Mouse (Mus musculus) forebrain, embryonic 13.5 days (tissue): ENCODE measurements around the gene Hist1h2bf. TPM values are rescaled to one million over a fixed set of nuclear protein-coding genes. Genes with fewer than 3 reads are reported as not detected.
A peak's percentile ranks its signal among the peaks of the same experiment; 100 is the strongest.

Source experiments
- ATAC-seq: fragments of 200-750 bp; cut with Nextera tagmentation; 2 replicates; pipeline ENCODE4 v1.8.0; 2017
- H3K27ac ChIP-seq: fragments of 300-500 bp; sonication (generic); 2 replicates; pipeline ENCODE4 v1.5.1; 2015; ENCODE audit warnings: inconsistent platforms, mild to moderate bottlenecking, moderate library complexity
- H3K27me3 ChIP-seq: fragments of 300-500 bp; sonication (generic); 2 replicates; pipeline ENCODE4 v1.6.1; 2015; ENCODE audit warnings: mild to moderate bottlenecking, inconsistent platforms
- H3K36me3 ChIP-seq: fragments of 300-500 bp; sonication (generic); 2 replicates; pipeline ENCODE4 v1.6.1; 2015; ENCODE audit warnings: mild to moderate bottlenecking, inconsistent platforms; ENCODE audit not compliant: poor library complexity, severe bottlenecking
- H3K4me1 ChIP-seq: fragments of 300-500 bp; sonication (generic); 2 replicates; pipeline ENCODE4 v1.6.1; 2015; ENCODE audit warnings: inconsistent platforms
- H3K4me2 ChIP-seq: fragments of 300-500 bp; sonication (generic); 2 replicates; pipeline ENCODE4 v1.6.1; 2015; ENCODE audit warnings: inconsistent platforms, mild to moderate bottlenecking, moderate library complexity
- H3K4me3 ChIP-seq: fragments of 300-500 bp; sonication (generic); 2 replicates; pipeline ENCODE4 v1.5.1; 2015; ENCODE audit warnings: mild to moderate bottlenecking, inconsistent platforms
- H3K9ac ChIP-seq: fragments of 300-500 bp; sonication (generic); 2 replicates; pipeline ENCODE4 v1.6.1; 2015; ENCODE audit warnings: mild to moderate bottlenecking, inconsistent platforms
- H3K9me3 ChIP-seq: fragments of 300-500 bp; sonication (generic); replicated peaks from 2 replicates; pipeline ENCODE4 v1.6.1; 2016; ENCODE audit warnings: inconsistent platforms
- WGBS: fragments of 180-500 bp; shearing (Covaris S2); methylation state at CpG from one replicate; pipeline ENCODE4 v1.1.7; 2015; 5-methylcytosine and 5-hydroxymethylcytosine counted together
- microRNA-seq: library from miRNA; unstranded; fragments of <30 nt; microRNA quantifications from one replicate; pipeline ENCODE4, GENCODE M21; 2016
- polyA plus RNA-seq: library from polyadenylated mRNA; unstranded; fragments of >200 nt; fragmentation: Nextera tagmentation; extraction: Ambion mirVana; gene quantifications from 2 replicates; pipeline ENCODE4 v1.2.1, GENCODE M21; 2015

The Hist1h2bf gene
- polyA plus RNA-seq, 1 experiment from 2014 or later: 11.2 TPM

DNA sequence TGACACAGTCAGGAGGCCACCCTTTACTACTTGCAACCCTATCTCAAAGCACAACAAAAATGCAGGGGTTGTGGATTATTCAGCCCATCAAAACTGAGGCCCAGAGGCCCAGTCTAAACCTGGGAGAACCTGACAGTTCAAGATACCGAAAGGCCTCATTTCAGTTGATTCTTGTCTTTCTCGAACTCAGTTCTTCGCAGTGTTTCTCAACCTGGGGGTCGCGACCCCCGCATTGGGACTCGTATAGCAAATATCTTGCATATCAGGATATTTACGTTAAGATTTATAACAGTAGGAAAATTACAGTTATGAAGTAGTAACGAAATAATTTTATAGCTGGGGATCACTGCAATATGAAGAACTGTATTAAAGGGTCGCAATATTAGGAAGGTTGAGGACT is 48.1 kb downstream of the Hist1h2bf start:
- no peaks in the 10 kb centered on the region for H3K9me3 ChIP-seq
- no peak overlapping the region for H3K27ac ChIP-seq
- peak overlapping the region; percentile 43 for H3K4me3 ChIP-seq
- WGBS: 3% methylated on average over 10 of the region's 10 CpGs
- H3K4me1 ChIP-seq: peaks cover 17% of the 10 kb centered on the region
- H3K27me3 ChIP-seq: no peaks in the 10 kb centered on the region
- no peak overlapping the region for H3K9ac ChIP-seq
- ATAC-seq: no peak
- H3K4me2 ChIP-seq: peak overlapping the region; percentile 57
- no peaks in the 10 kb centered on the region for H3K36me3 ChIP-seq

GRCm38 (mm10) chr13:23524654-23525053 is 49.3 kb downstream of the Hist1h2bf start:
- Histone ChIP-seq H3K4me3 (no peak overlapping the region), H3K9me3 (no peaks in the 10 kb centered on the region), H3K9ac (no peak overlapping the region), H3K4me1 (peaks cover 17% of the 10 kb centered on the region), H3K27ac (no peak overlapping the region), H3K36me3 (no peaks in the 10 kb centered on the region), H3K4me2 (peak overlapping the region; percentile 28; the same call in 1 of the 2 replicates), H3K27me3 (no peaks in the 10 kb centered on the region)
- WGBS: 6% methylated on average over 5 of the region's 5 CpGs
- peak; percentile 20; the same call in 1 of the 2 replicates for ATAC-seq

GRCm38 (mm10) chr13:23523976-23524375 is 50.0 kb downstream of the Hist1h2bf start:
- H3K27ac ChIP-seq: no peak overlapping the region
- H3K9ac ChIP-seq: no peak overlapping the region
- H3K4me1 ChIP-seq: peaks cover 16% of the 10 kb centered on the region
- 52% methylated on average over 5 of the region's 5 CpGs for WGBS
- H3K4me3 ChIP-seq: no peak overlapping the region
- no peak for ATAC-seq
- H3K27me3 ChIP-seq: no peaks in the 10 kb centered on the region
- no peak overlapping the region for H3K4me2 ChIP-seq
- no peaks in the 10 kb centered on the region for H3K9me3 ChIP-seq
- H3K36me3 ChIP-seq: no peaks in the 10 kb centered on the region

Small RNAs within 50 kb of the gene (microRNA-seq; reads per million reads assigned to microRNA genes)
- gene Gm44297 (not detected), gene Gm44359 (not detected), gene Gm44394 (not detected)

Other genes with a start within 250 kb of the Hist1h2bf start
- gene Zfp322a, start 205.0 kb downstream of the Hist1h2bf start, polyA plus RNA-seq: 61.4 and 61.8 TPM in 2 replicates
- 12.4 and 13.4 TPM in 2 replicates for gene Abt1, start 150.3 kb downstream of the Hist1h2bf start, polyA plus RNA-seq
- gene Btn1a1, start 108.3 kb downstream of the Hist1h2bf start, polyA plus RNA-seq: not detected in 2 replicates
- gene Btn2a2, start 85.3 kb downstream of the Hist1h2bf start, polyA plus RNA-seq: 0.08 and 0.21 TPM in 2 replicates
- 5.2 and 6.4 TPM in 2 replicates for gene Hist1h4h, start 43.1 kb downstream of the Hist1h2bf start, polyA plus RNA-seq
- 9.5 and 10.0 TPM in 2 replicates for gene Hist1h2af, start 40.3 kb downstream of the Hist1h2bf start, polyA plus RNA-seq
- 10.0 and 11.6 TPM in 2 replicates for gene Hist1h3g, start 38.8 kb downstream of the Hist1h2bf start, polyA plus RNA-seq
- 0.76 and 0.97 TPM in 2 replicates for gene Hist1h2bh, start 30.8 kb downstream of the Hist1h2bf start, polyA plus RNA-seq
- gene Hist1h3f, start 30.1 kb downstream of the Hist1h2bf start, polyA plus RNA-seq: 1.2 and 1.3 TPM in 2 replicates
- 1.6 and 2.2 TPM in 2 replicates for gene Hist1h4f, start 22.5 kb downstream of the Hist1h2bf start, polyA plus RNA-seq
- gene Hist1h1d, start 20.9 kb downstream of the Hist1h2bf start, polyA plus RNA-seq: 0.54 and 0.68 TPM in 2 replicates
- 4.6 and 6.9 TPM in 2 replicates for gene Hist1h3e, start 11.8 kb downstream of the Hist1h2bf start, polyA plus RNA-seq
- 120 and 139 TPM in 2 replicates for gene Hist1h2ae, start 3.0 kb downstream of the Hist1h2bf start, polyA plus RNA-seq
- gene Hist1h2bg, start 2.8 kb downstream of the Hist1h2bf start, polyA plus RNA-seq: 8.9 and 11.5 TPM in 2 replicates
- 3.8 and 4.8 TPM in 2 replicates for gene Hist1h2ad, start 185 bp upstream of the Hist1h2bf start, polyA plus RNA-seq
- 8.8 TPM in 2 replicates for gene Hist1h3d, start 1.6 kb upstream of the Hist1h2bf start, polyA plus RNA-seq
- gene Hist1h4d, start 7.4 kb upstream of the Hist1h2bf start, polyA plus RNA-seq: 160 and 172 TPM in 2 replicates
- 2.6 and 2.9 TPM in 2 replicates for gene Hist1h2be, start 46.9 kb upstream of the Hist1h2bf start, polyA plus RNA-seq
- gene Hist1h1e, start 48.4 kb upstream of the Hist1h2bf start, polyA plus RNA-seq: 25.7 and 29.7 TPM in 2 replicates
- 1.0 and 1.3 TPM in 2 replicates for gene Hist1h2ac, start 109.8 kb upstream of the Hist1h2bf start, polyA plus RNA-seq
- 34.1 and 41.4 TPM in 2 replicates for gene Hist1h2bc, start 110.0 kb upstream of the Hist1h2bf start, polyA plus RNA-seq
- not detected in 2 replicates for gene Hist1h1t, start 121.6 kb upstream of the Hist1h2bf start, polyA plus RNA-seq
- 6.5 and 7.9 TPM in 2 replicates for gene Hist1h4c, start 124.3 kb upstream of the Hist1h2bf start, polyA plus RNA-seq
- 2.2 and 2.8 TPM in 2 replicates for gene Hfe, start 136.7 kb upstream of the Hist1h2bf start, polyA plus RNA-seq
- gene Hist1h1c, start 164.6 kb upstream of the Hist1h2bf start, polyA plus RNA-seq: 17.8 and 20.5 TPM in 2 replicates
- 8.8 and 10.8 TPM in 2 replicates for gene Hist1h3c, start 171.4 kb upstream of the Hist1h2bf start, polyA plus RNA-seq
- 3.0 and 5.5 TPM in 2 replicates for gene Hist1h2bb, start 172.5 kb upstream of the Hist1h2bf start, polyA plus RNA-seq
- 58.6 and 70.5 TPM in 2 replicates for gene Hist1h2ab, start 176.9 kb upstream of the Hist1h2bf start, polyA plus RNA-seq
- gene Hist1h3b, start 178.1 kb upstream of the Hist1h2bf start, polyA plus RNA-seq: 17.0 and 19.6 TPM in 2 replicates
- 5.7 and 6.1 TPM in 2 replicates for gene Hist1h4b, start 182.8 kb upstream of the Hist1h2bf start, polyA plus RNA-seq
- gene Hist1h4a, start 187.0 kb upstream of the Hist1h2bf start, polyA plus RNA-seq: 0.64 and 1.1 TPM in 2 replicates
- gene Hist1h3a, start 188.2 kb upstream of the Hist1h2bf start, polyA plus RNA-seq: 6.3 and 7.2 TPM in 2 replicates
- gene Hist1h1a, start 189.5 kb upstream of the Hist1h2bf start, polyA plus RNA-seq: 4.6 and 6.0 TPM in 2 replicates
- 0.08 TPM in 1 of 2 replicates, not detected in the other for gene Trim38, start 195.7 kb upstream of the Hist1h2bf start, polyA plus RNA-seq
- not detected in 2 replicates for gene Slc17a2, start 232.8 kb upstream of the Hist1h2bf start, polyA plus RNA-seq